Mouse (Mus musculus): ENCODE measurements around the gene Mfap2.

GRCm38 (mm10) chr4:141052442-141052841 is 42.2 kb downstream of the Mfap2 start:
- no peak for TF ChIP-seq GATA1 (IDR thresholded peaks at IDR 0.05; ENCODE audit: low read length)
- TF ChIP-seq TAL1 (IDR thresholded peaks at IDR 0.05; ENCODE audit: low read length), result no peak

Measured in erythroblast, embryonic 14.5 days (primary cell).